Mouse (Mus musculus) kidney, embryonic 14.5 days (tissue): ENCODE data around the gene Adam15. TPM values are rescaled to one million over a fixed set of nuclear protein-coding genes. Genes with fewer than 3 reads are reported as not detected.

Source experiments
- ATAC-seq: fragments of 200-750 bp; cut with Nextera tagmentation; 2 replicates; pipeline ENCODE4 v1.8.0; 2017; ENCODE audit warnings: moderate number of reproducible peaks, mild to moderate bottlenecking, moderate TSS enrichment, moderate library complexity; ENCODE audit not compliant: low FRiP score, low TSS enrichment
- H3K27ac ChIP-seq: fragments of 300-500 bp; sonication (generic); 2 replicates; pipeline ENCODE4 v1.5.1; 2014; ENCODE audit warnings: low read depth, mild to moderate bottlenecking, low read length, moderate library complexity, mixed read lengths
- H3K27me3 ChIP-seq: fragments of 300-500 bp; sonication (generic); 2 replicates; pipeline ENCODE4 v1.6.1; 2014; ENCODE audit warnings: mild to moderate bottlenecking, low read length; ENCODE audit not compliant: control insufficient read depth, insufficient read depth
- H3K36me3 ChIP-seq: fragments of 300-500 bp; sonication (generic); 2 replicates; pipeline ENCODE4 v1.6.1; 2014; ENCODE audit warnings: low read length, mixed read lengths; ENCODE audit not compliant: control insufficient read depth, insufficient read depth
- H3K4me1 ChIP-seq: fragments of 300-500 bp; sonication (generic); 2 replicates; pipeline ENCODE4 v1.6.1; 2014; ENCODE audit warnings: low read length, mixed read lengths; ENCODE audit not compliant: control insufficient read depth, insufficient read depth
- H3K4me2 ChIP-seq: fragments of 300-500 bp; sonication (generic); replicated peaks from 2 replicates; pipeline ENCODE4 v1.6.1; 2014; ENCODE audit warnings: low read depth, mild to moderate bottlenecking, low read length
- H3K4me3 ChIP-seq: fragments of 300-500 bp; sonication (generic); 2 replicates; pipeline ENCODE4 v1.5.1; 2014; ENCODE audit warnings: mild to moderate bottlenecking, low read length
- H3K9ac ChIP-seq: fragments of 300-500 bp; sonication (generic); 2 replicates; pipeline ENCODE4 v1.6.1; 2014; ENCODE audit warnings: low read depth, mild to moderate bottlenecking, low read length, moderate library complexity
- H3K9me3 ChIP-seq: fragments of 300-500 bp; sonication (generic); 2 replicates; pipeline ENCODE4 v1.6.1; 2016; ENCODE audit warnings: low read length; ENCODE audit not compliant: control insufficient read depth
- WGBS: fragments of 180-500 bp; shearing (Covaris S2); extraction: QIAGEN DNeasy Blood & Tissue Kit; methylation state at CpG from one replicate; pipeline ENCODE4 v1.1.7; 2014; 5-methylcytosine and 5-hydroxymethylcytosine counted together
- polyA plus RNA-seq: library from polyadenylated mRNA; unstranded; fragments of >200 nt; fragmentation: Nextera tagmentation; extraction: Ambion mirVana; gene quantifications from 2 replicates; pipeline ENCODE4 v1.2.1, GENCODE M21; 2014

Adam15 gene
- polyA plus RNA-seq, 1 experiment from 2014 or later: 47.1 TPM

GRCm38 (mm10) chr3:89347916-89348315, 1.9 kb downstream of the Adam15 start:
- H3K9me3 ChIP-seq: no peaks in the 10 kb centered on the region
- no peak overlapping the region for H3K4me3 ChIP-seq
- peak overlapping the region; percentile 95; the same call in 1 of the 2 replicates for H3K4me2 ChIP-seq
- peaks cover 14% of the 10 kb centered on the region; the same call in 1 of the 2 replicates for H3K4me1 ChIP-seq
- H3K36me3 ChIP-seq: peaks cover 23% of the 10 kb centered on the region
- H3K27ac ChIP-seq: no peak overlapping the region; the same call in 1 of the 2 replicates
- ATAC-seq: no peak
- no peaks in the 10 kb centered on the region for H3K27me3 ChIP-seq
- WGBS: 72% methylated on average over 1 of the region's 1 CpGs
- 0 out of 2 replicates have a peak overlapping the region, but pooled peaks have one; percentile 61 for H3K9ac ChIP-seq

GRCm38 (mm10) chr3:89346815-89347540, 2.8 kb downstream of the Adam15 start:
- no peak overlapping the region for H3K27ac ChIP-seq
- no peak overlapping the region for H3K4me3 ChIP-seq
- no peaks in the 10 kb centered on the region for H3K27me3 ChIP-seq
- ATAC-seq: no peak
- peaks cover 24% of the 10 kb centered on the region for H3K36me3 ChIP-seq
- 84% methylated on average over 10 of the region's 10 CpGs for WGBS
- H3K9ac ChIP-seq: no peak overlapping the region
- no peak overlapping the region; the same call in 1 of the 2 replicates for H3K4me2 ChIP-seq
- peaks cover 14% of the 10 kb centered on the region; the same call in 1 of the 2 replicates for H3K4me1 ChIP-seq
- no peaks in the 10 kb centered on the region for H3K9me3 ChIP-seq

GRCm38 (mm10) chr3:89343279-89343678, 6.5 kb downstream of the Adam15 start:
- Histone ChIP-seq H3K9ac (no peak overlapping the region), H3K36me3 (peaks cover 24% of the 10 kb centered on the region), H3K4me3 (no peak overlapping the region), H3K9me3 (no peaks in the 10 kb centered on the region), H3K27me3 (no peaks in the 10 kb centered on the region), H3K4me2 (no peak overlapping the region), H3K27ac (no peak overlapping the region), H3K4me1 (peaks cover 32% of the 10 kb centered on the region)
- 85% methylated on average over 7 of the region's 7 CpGs for WGBS
- ATAC-seq: no peak

- Histone ChIP-seq H3K9me3 (no peaks in the 10 kb centered on the region), H3K4me2 (no peak overlapping the region), H3K27ac (no peak overlapping the region), H3K9ac (no peak overlapping the region), H3K4me3 (no peak overlapping the region), H3K4me1 (peaks cover 31% of the 10 kb centered on the region), H3K27me3 (no peaks in the 10 kb centered on the region), H3K36me3 (peaks cover 22% of the 10 kb centered on the region)
- no peak for ATAC-seq
- 91% methylated on average over 4 of the region's 4 CpGs for WGBS
Observed at GRCm38 (mm10) chr3:89341794-89342193, 8.0 kb downstream of the Adam15 start.

GRCm38 (mm10) chr3:89340465-89340864, 9.3 kb downstream of the Adam15 start:
- peaks cover 18% of the 10 kb centered on the region for H3K36me3 ChIP-seq
- peak overlapping the region; percentile 35 for H3K4me2 ChIP-seq
- no peaks in the 10 kb centered on the region for H3K27me3 ChIP-seq
- ATAC-seq: peak; percentile 2; the same call in 1 of the 2 replicates
- H3K9me3 ChIP-seq: no peaks in the 10 kb centered on the region
- peak overlapping the region; percentile 29; the same call in 1 of the 2 replicates for H3K9ac ChIP-seq
- H3K27ac ChIP-seq: no peak overlapping the region
- peak overlapping the region; percentile 15; the same call in 1 of the 2 replicates for H3K4me3 ChIP-seq
- H3K4me1 ChIP-seq: peaks cover 43% of the 10 kb centered on the region
- WGBS: 3% methylated on average over 11 of the region's 11 CpGs

- Histone ChIP-seq H3K9ac (peak overlapping the region; percentile 93; the same call in 1 of the 2 replicates), H3K27me3 (no peaks in the 10 kb centered on the region), H3K27ac (no peak overlapping the region), H3K4me3 (no peak overlapping the region; the same call in 1 of the 2 replicates), H3K36me3 (peaks cover 20% of the 10 kb centered on the region), H3K4me1 (peaks cover 45% of the 10 kb centered on the region), H3K4me2 (peak overlapping the region; percentile 15; the same call in 1 of the 2 replicates), H3K9me3 (no peaks in the 10 kb centered on the region)
- ATAC-seq: no peak
- 21% methylated on average over 8 of the region's 8 CpGs for WGBS
Observed at GRCm38 (mm10) chr3:89339416-89339815, 10.4 kb downstream of the Adam15 start.

GRCm38 (mm10) chr3:89337721-89338578, 11.8 kb downstream of the Adam15 start, which contains the start of gene Efna4:
Gene Efna4, minus strand, starts transcription at chr3:89338028.
- H3K36me3 ChIP-seq: peaks cover 25% of the 10 kb centered on the region
- peak within 1 kb of the TSS; percentile 93 for H3K9ac ChIP-seq
- WGBS: under 1% methylated on average over 44 of the region's 44 CpGs
- H3K4me2 ChIP-seq: peak within 1 kb of the TSS; percentile 67
- peaks cover 48% of the 10 kb centered on the region for H3K4me1 ChIP-seq
- H3K27ac ChIP-seq: peak within 1 kb of the TSS; percentile 90
- H3K4me3 ChIP-seq: peak within 1 kb of the TSS; percentile 95
- ATAC-seq: peak; percentile 85
- no peaks in the 10 kb centered on the region for H3K27me3 ChIP-seq
- no peaks in the 10 kb centered on the region for H3K9me3 ChIP-seq

GRCm38 (mm10) chr3:89337062-89337720, 12.6 kb downstream of the Adam15 start:
- H3K4me1 ChIP-seq: peaks cover 53% of the 10 kb centered on the region
- peak overlapping the region; percentile 67 for H3K4me2 ChIP-seq
- peaks cover 25% of the 10 kb centered on the region for H3K36me3 ChIP-seq
- peak overlapping the region; percentile 95 for H3K4me3 ChIP-seq
- 0% methylated on average over 15 of the region's 21 CpGs for WGBS
- H3K9me3 ChIP-seq: no peaks in the 10 kb centered on the region
- H3K9ac ChIP-seq: peak overlapping the region; percentile 93
- H3K27me3 ChIP-seq: no peaks in the 10 kb centered on the region
- no peak for ATAC-seq
- peak overlapping the region; percentile 90 for H3K27ac ChIP-seq
